Mouse (Mus musculus): Measurements from ENCODE around the gene Fnbp4. TPM values are rescaled to one million over a fixed set of nuclear protein-coding genes. Genes with fewer than 3 reads are reported as not detected.

Fnbp4 gene
- 82.2 and 120 TPM in 2 replicates for polyA plus RNA-seq (2015; fragmentation: Nextera tagmentation; extraction: Ambion mirVana)

GRCm38 (mm10) chr2:90745053-90745678, at the start of gene Fnbp4:
Fnbp4 (plus strand) TSS chr2:90745370.
- H3K27me3 ChIP-seq (ENCODE audit: insufficient read depth, low read length): no peaks in the 10 kb centered on the region
- H3K4me2 ChIP-seq (replicated peaks; ENCODE audit: low read depth, low read length): peak within 1 kb of the TSS; percentile 65
- peak within 1 kb of the TSS; percentile 97 for H3K27ac ChIP-seq (ENCODE audit: low read length)
- peaks cover 13% of the 10 kb centered on the region for H3K36me3 ChIP-seq (ENCODE audit: insufficient read depth, low read length)
- peak within 1 kb of the TSS; percentile 95 for H3K4me3 ChIP-seq (ENCODE audit: low read length)
- no peaks in the 10 kb centered on the region for H3K9me3 ChIP-seq (ENCODE audit: low read length)
- peak; percentile 100 for ATAC-seq (ENCODE audit: low FRiP score, low TSS enrichment)
- H3K4me1 ChIP-seq (ENCODE audit: insufficient read depth, low read length): peaks cover 14% of the 10 kb centered on the region; the same call in 1 of the 2 replicates
- H3K9ac ChIP-seq (replicated peaks; ENCODE audit: low read length): peak within 1 kb of the TSS; percentile 99
- WGBS: under 1% methylated on average over 44 of the region's 44 CpGs

GRCm38 (mm10) chr2:90700943-90701342, 44.2 kb upstream of the Fnbp4 start:
- WGBS: 74% methylated on average over 4 of the region's 4 CpGs

GRCm38 (mm10) chr2:90708548-90708947, 36.6 kb upstream of the Fnbp4 start:
- 66% methylated on average over 1 of the region's 1 CpGs for WGBS
- Histone ChIP-seq H3K27me3 (ENCODE audit: insufficient read depth, low read length) (no peaks in the 10 kb centered on the region), H3K4me1 (ENCODE audit: insufficient read depth, low read length) (no peaks in the 10 kb centered on the region), H3K36me3 (ENCODE audit: insufficient read depth, low read length) (peaks cover 76% of the 10 kb centered on the region), H3K4me2 (replicated peaks; ENCODE audit: low read depth, low read length) (no peak overlapping the region), H3K9me3 (ENCODE audit: low read length) (no peaks in the 10 kb centered on the region), H3K4me3 (ENCODE audit: low read length) (no peak overlapping the region), H3K27ac (ENCODE audit: low read length) (no peak overlapping the region), H3K9ac (replicated peaks; ENCODE audit: low read length) (no peak overlapping the region)
- no peak for ATAC-seq (ENCODE audit: low FRiP score, low TSS enrichment)

More at GRCm38 (mm10) chr2:90700943-90701342, 44.2 kb upstream of the Fnbp4 start:
- H3K4me3 ChIP-seq (ENCODE audit: low read length): no peak overlapping the region
- no peaks in the 10 kb centered on the region for H3K27me3 ChIP-seq (ENCODE audit: insufficient read depth, low read length)
- H3K36me3 ChIP-seq (ENCODE audit: insufficient read depth, low read length): peaks cover 63% of the 10 kb centered on the region
- ATAC-seq (ENCODE audit: low FRiP score, low TSS enrichment): 0 out of 2 replicates have a peak, but pooled peaks have one; percentile 63
- 0 out of 2 replicates have a peak, but pooled peaks cover 2% of the 10 kb centered on the region for H3K4me1 ChIP-seq (ENCODE audit: insufficient read depth, low read length)
- no peak overlapping the region for H3K27ac ChIP-seq (ENCODE audit: low read length)
- H3K9ac ChIP-seq (replicated peaks; ENCODE audit: low read length): no peak overlapping the region
- H3K4me2 ChIP-seq (replicated peaks; ENCODE audit: low read depth, low read length): no peak overlapping the region
- H3K9me3 ChIP-seq (ENCODE audit: low read length): no peaks in the 10 kb centered on the region

GRCm38 (mm10) chr2:90715555-90716092, 29.5 kb upstream of the Fnbp4 start:
- no peak for ATAC-seq (ENCODE audit: low FRiP score, low TSS enrichment)
- 93% methylated on average over 7 of the region's 7 CpGs for WGBS

GRCm38 (mm10) chr2:90717366-90717765, 27.8 kb upstream of the Fnbp4 start:
- no peak for ATAC-seq (ENCODE audit: low FRiP score, low TSS enrichment)
- no peaks in the 10 kb centered on the region for H3K9me3 ChIP-seq (ENCODE audit: low read length)
- H3K4me3 ChIP-seq (ENCODE audit: low read length): no peak overlapping the region
- H3K27ac ChIP-seq (ENCODE audit: low read length): no peak overlapping the region
- H3K4me1 ChIP-seq (ENCODE audit: insufficient read depth, low read length): no peaks in the 10 kb centered on the region
- no peak overlapping the region for H3K9ac ChIP-seq (replicated peaks; ENCODE audit: low read length)
- H3K36me3 ChIP-seq (ENCODE audit: insufficient read depth, low read length): peaks cover 55% of the 10 kb centered on the region
- H3K4me2 ChIP-seq (replicated peaks; ENCODE audit: low read depth, low read length): no peak overlapping the region
- H3K27me3 ChIP-seq (ENCODE audit: insufficient read depth, low read length): no peaks in the 10 kb centered on the region
- WGBS: 80% methylated on average over 4 of the region's 4 CpGs

More at GRCm38 (mm10) chr2:90715555-90716092, 29.5 kb upstream of the Fnbp4 start:
- peaks cover 56% of the 10 kb centered on the region for H3K36me3 ChIP-seq (ENCODE audit: insufficient read depth, low read length)
- H3K9me3 ChIP-seq (ENCODE audit: low read length): no peaks in the 10 kb centered on the region
- H3K4me3 ChIP-seq (ENCODE audit: low read length): no peak overlapping the region
- H3K9ac ChIP-seq (replicated peaks; ENCODE audit: low read length): no peak overlapping the region
- H3K4me1 ChIP-seq (ENCODE audit: insufficient read depth, low read length): no peaks in the 10 kb centered on the region
- H3K27ac ChIP-seq (ENCODE audit: low read length): no peak overlapping the region
- H3K27me3 ChIP-seq (ENCODE audit: insufficient read depth, low read length): no peaks in the 10 kb centered on the region
- H3K4me2 ChIP-seq (replicated peaks; ENCODE audit: low read depth, low read length): no peak overlapping the region

- Histone ChIP-seq H3K27me3 (ENCODE audit: insufficient read depth, low read length) (no peaks in the 10 kb centered on the region), H3K36me3 (ENCODE audit: insufficient read depth, low read length) (peaks cover 53% of the 10 kb centered on the region), H3K27ac (ENCODE audit: low read length) (no peak overlapping the region), H3K9me3 (ENCODE audit: low read length) (no peaks in the 10 kb centered on the region), H3K9ac (replicated peaks; ENCODE audit: low read length) (no peak overlapping the region), H3K4me1 (ENCODE audit: insufficient read depth, low read length) (no peaks in the 10 kb centered on the region), H3K4me2 (replicated peaks; ENCODE audit: low read depth, low read length) (no peak overlapping the region), H3K4me3 (ENCODE audit: low read length) (no peak overlapping the region)
- ATAC-seq (ENCODE audit: low FRiP score, low TSS enrichment): no peak
- WGBS: 96% methylated on average over 5 of the region's 5 CpGs
Observed at GRCm38 (mm10) chr2:90717948-90718347, 27.2 kb upstream of the Fnbp4 start.

- Histone ChIP-seq H3K4me3 (ENCODE audit: low read length) (no peak overlapping the region), H3K4me2 (replicated peaks; ENCODE audit: low read depth, low read length) (no peak overlapping the region), H3K9ac (replicated peaks; ENCODE audit: low read length) (no peak overlapping the region), H3K27me3 (ENCODE audit: insufficient read depth, low read length) (no peaks in the 10 kb centered on the region), H3K36me3 (ENCODE audit: insufficient read depth, low read length) (peaks cover 71% of the 10 kb centered on the region), H3K4me1 (ENCODE audit: insufficient read depth, low read length) (no peaks in the 10 kb centered on the region), H3K9me3 (ENCODE audit: low read length) (no peaks in the 10 kb centered on the region), H3K27ac (ENCODE audit: low read length) (no peak overlapping the region)
- no peak for ATAC-seq (ENCODE audit: low FRiP score, low TSS enrichment)
- WGBS: 94% methylated on average over 3 of the region's 3 CpGs
Observed at GRCm38 (mm10) chr2:90726818-90727217, 18.4 kb upstream of the Fnbp4 start.

- 86% methylated on average over 11 of the region's 11 CpGs for WGBS
- no peak for ATAC-seq (ENCODE audit: low FRiP score, low TSS enrichment)
- peaks cover 62% of the 10 kb centered on the region for H3K36me3 ChIP-seq (ENCODE audit: insufficient read depth, low read length)
- H3K27ac ChIP-seq (ENCODE audit: low read length): no peak overlapping the region
- H3K9me3 ChIP-seq (ENCODE audit: low read length): no peaks in the 10 kb centered on the region
- H3K9ac ChIP-seq (replicated peaks; ENCODE audit: low read length): no peak overlapping the region
- no peak overlapping the region for H3K4me3 ChIP-seq (ENCODE audit: low read length)
- no peaks in the 10 kb centered on the region for H3K4me1 ChIP-seq (ENCODE audit: insufficient read depth, low read length)
- no peak overlapping the region for H3K4me2 ChIP-seq (replicated peaks; ENCODE audit: low read depth, low read length)
- H3K27me3 ChIP-seq (ENCODE audit: insufficient read depth, low read length): no peaks in the 10 kb centered on the region
Observed at GRCm38 (mm10) chr2:90735326-90735725, 9.8 kb upstream of the Fnbp4 start.

- no peaks in the 10 kb centered on the region for H3K9me3 ChIP-seq (ENCODE audit: low read length)
- H3K4me1 ChIP-seq (ENCODE audit: insufficient read depth, low read length): no peaks in the 10 kb centered on the region
- peaks cover 34% of the 10 kb centered on the region for H3K36me3 ChIP-seq (ENCODE audit: insufficient read depth, low read length)
- WGBS: 93% methylated on average over 3 of the region's 3 CpGs
- ATAC-seq (ENCODE audit: low FRiP score, low TSS enrichment): no peak
- no peak overlapping the region for H3K9ac ChIP-seq (replicated peaks; ENCODE audit: low read length)
- H3K27ac ChIP-seq (ENCODE audit: low read length): no peak overlapping the region
- H3K4me3 ChIP-seq (ENCODE audit: low read length): no peak overlapping the region
- no peak overlapping the region for H3K4me2 ChIP-seq (replicated peaks; ENCODE audit: low read depth, low read length)
- H3K27me3 ChIP-seq (ENCODE audit: insufficient read depth, low read length): no peaks in the 10 kb centered on the region
Observed at GRCm38 (mm10) chr2:90738801-90739200, 6.4 kb upstream of the Fnbp4 start.

GRCm38 (mm10) chr2:90739327-90739726, 5.8 kb upstream of the Fnbp4 start:
- no peaks in the 10 kb centered on the region for H3K9me3 ChIP-seq (ENCODE audit: low read length)
- no peak for ATAC-seq (ENCODE audit: low FRiP score, low TSS enrichment)
- no peak overlapping the region for H3K4me2 ChIP-seq (replicated peaks; ENCODE audit: low read depth, low read length)
- no peak overlapping the region for H3K27ac ChIP-seq (ENCODE audit: low read length)
- no peak overlapping the region for H3K9ac ChIP-seq (replicated peaks; ENCODE audit: low read length)
- H3K27me3 ChIP-seq (ENCODE audit: insufficient read depth, low read length): no peaks in the 10 kb centered on the region
- no peak overlapping the region for H3K4me3 ChIP-seq (ENCODE audit: low read length)
- WGBS: 86% methylated on average over 3 of the region's 3 CpGs
- peaks cover 29% of the 10 kb centered on the region for H3K36me3 ChIP-seq (ENCODE audit: insufficient read depth, low read length)
- H3K4me1 ChIP-seq (ENCODE audit: insufficient read depth, low read length): no peaks in the 10 kb centered on the region
